Mouse (Mus musculus) heart, postnatal 25 days (tissue): ENCODE results near the gene Acp5. TPM values are rescaled to one million over a fixed set of nuclear protein-coding genes. Genes with fewer than 3 reads are reported as not detected.

Experiments
- DNase-seq: peaks from one replicate; pipeline ENCODE4 v3.0.0; 2022; ENCODE audit warnings: low spot score
- intact Hi-C: fragments of 180-260 bp; cut with DNase I; formaldehyde crosslinking; loops from one replicate; pipeline ENCODE4 v1.15.1; 2025
- total RNA-seq, 2 experiments: library from RNA; stranded (reverse); gene quantifications; 2 replicates each; pipeline ENCODE4 v1.2.3; 2021

Gene Acp5
- total RNA-seq, 2 experiments from 2014 or later: 1.6 to 3.5 TPM

DNA sequence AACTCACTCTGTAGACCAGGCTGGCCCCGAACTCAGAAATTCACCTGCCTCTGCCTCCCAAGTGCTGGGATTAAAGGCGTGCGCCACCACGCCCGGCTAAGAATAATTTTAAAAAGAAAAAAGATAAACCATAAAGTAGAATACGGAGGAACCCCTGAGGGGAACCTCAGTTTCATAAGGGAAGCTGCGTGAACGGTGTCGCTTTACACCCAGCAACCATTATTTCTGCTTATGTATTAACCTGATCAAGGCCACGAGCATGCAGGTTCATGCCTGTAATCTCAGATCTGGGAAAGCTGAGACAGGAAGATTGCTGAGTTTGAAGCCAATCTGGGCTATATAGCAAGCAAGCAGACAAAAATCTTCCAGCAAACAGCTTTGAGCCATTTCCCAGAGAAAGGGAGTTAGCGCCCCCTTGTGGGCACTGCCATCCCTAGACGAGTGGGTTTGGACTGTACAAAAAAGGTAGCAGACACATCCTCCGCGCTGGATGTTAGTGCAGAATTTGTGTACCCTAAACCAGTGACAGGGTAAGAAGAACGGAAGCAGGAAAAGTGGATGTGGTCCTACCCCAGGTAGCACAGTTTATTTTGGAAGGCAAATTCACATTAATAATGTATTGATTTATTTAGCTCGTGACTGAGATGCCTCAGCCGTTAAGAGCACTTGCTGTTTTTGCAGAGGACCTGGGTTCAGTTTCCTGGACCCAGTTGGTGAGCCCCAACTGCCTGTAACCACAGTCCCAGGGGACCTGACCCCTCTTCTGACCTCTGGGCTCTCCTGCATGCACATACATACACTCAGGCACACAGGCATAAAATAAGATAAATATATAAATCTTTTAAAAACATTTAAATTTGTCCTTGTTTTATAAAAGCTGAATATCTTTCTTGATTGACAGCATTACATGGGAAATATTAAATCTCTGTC, 7.9 kb upstream of the Acp5 start:
- no peak for DNase-seq
- intact Hi-C loops: loop anchor here (1.0 to 5.0 kb wide), 3 partner anchors 47 to 166 kb away; no protein-coding TSS in a partner anchor

DNA sequence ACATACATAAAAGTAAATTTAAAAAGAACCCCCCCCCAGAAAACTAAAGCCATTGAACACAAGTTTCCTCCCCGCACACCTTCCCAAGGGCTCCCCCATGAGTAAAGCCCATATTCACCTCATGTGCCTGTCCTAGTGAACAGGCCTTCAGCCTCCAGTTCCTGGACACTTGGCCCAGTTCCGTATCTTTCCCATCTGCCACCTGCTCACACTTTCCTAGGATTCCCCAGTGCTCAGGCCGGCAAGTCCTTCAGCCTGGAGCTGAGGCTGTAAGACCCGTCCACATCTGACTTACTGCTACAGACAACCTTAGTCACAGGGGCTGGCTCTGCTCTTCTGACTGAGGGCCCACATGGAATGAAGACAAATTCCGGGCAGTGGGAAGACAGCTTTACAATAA, 4.2 kb upstream of the Acp5 start:
- no peak for DNase-seq
- intact Hi-C loops: loop anchor here (5.0 kb wide), 1 partner anchor 162 kb away; no protein-coding TSS in a partner anchor

DNA sequence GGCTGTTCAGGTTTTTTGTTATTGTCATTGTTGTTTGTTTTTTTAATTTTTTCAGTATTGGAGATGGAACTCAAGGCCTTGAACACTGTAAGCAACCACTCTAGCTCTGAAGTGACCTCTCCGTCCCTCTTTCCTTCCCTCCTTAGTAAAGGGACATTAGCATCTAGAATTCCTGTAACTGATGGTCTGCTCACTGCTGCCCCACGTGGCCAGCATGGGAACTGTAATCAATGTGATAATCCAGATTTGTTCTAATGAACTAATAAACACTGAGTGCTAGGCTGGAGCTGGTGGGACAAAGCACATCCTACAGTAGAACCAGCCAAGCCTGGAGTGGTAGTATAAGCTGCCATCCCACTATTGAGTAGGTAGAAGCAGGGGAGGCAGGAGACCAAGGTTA, 3.0 kb upstream of the Acp5 start:
- intact Hi-C loops: no loop called here
- DNase-seq: no peak

DNA sequence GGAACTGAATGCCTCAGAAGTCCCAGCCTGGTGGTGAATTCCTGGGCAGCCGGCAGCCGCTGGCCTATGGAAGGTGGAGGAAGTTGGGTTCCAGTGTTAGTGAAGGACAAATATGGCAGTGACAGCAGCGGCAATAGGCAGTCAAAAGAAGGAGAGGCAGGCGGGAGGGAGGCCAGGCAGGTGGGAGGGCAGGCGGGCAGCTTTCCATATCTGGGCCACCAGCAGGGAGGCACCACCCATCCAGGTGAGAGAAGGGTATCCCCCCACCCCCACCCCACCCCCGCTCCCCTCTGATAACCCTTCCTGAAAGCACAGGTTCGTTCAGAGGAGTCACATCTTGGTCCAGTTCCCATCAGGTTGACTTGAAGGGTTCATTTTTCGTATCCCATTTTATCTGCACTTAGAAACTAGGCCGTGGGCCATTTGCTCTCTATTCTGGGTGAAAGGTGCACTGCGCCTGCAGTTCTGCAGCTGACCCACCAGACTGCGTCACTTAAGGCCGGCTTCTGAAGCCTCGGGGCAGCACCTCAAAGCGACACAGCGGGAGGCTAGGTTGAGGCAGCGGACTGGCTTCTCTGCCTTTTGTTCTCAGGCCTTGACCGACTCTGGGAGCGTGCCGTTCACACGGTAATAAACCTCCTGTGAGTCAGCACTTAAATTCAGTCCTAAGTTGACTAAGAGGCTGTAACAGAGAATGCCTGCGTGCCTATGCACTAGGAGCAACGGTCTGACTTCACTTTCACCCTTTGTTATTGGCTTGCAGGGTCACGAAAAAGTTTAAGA, 1.4 kb upstream of the Acp5 start:
- no peak for DNase-seq
- intact Hi-C loops: no loop called here

DNA sequence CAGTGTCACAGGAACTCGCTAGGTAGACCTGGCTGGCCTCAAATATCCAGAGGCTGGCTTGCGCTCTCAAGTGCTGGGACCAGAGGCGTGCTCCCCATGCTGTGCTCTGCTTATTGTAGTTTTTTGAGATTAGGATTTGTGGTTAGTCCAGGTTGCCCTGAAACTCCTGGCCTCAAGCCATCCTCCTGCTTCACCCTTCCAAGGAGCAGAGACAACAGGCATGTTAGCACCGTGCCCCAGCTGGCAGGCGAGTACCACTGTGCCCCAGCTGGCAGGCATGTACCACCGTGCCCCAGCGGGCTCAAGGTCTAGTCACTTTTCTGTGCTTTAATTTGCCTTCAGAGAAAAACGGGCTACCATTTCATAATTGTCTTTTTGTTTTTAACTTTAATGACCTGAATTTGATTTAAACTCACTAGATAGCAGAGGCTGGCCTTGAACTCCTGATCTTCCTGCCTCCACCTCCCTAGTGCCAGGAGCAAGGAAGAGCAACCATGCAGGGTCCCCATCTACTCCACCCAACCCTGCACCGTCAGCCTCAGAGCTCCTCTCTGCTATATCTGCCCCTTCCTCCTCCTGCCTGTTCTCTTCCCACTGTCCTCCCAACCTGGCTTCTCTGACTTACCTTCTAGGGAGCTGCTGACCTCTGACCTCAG, 395 bp downstream of the Acp5 start:
- intact Hi-C loops: no loop called here
- no peak for DNase-seq

DNA sequence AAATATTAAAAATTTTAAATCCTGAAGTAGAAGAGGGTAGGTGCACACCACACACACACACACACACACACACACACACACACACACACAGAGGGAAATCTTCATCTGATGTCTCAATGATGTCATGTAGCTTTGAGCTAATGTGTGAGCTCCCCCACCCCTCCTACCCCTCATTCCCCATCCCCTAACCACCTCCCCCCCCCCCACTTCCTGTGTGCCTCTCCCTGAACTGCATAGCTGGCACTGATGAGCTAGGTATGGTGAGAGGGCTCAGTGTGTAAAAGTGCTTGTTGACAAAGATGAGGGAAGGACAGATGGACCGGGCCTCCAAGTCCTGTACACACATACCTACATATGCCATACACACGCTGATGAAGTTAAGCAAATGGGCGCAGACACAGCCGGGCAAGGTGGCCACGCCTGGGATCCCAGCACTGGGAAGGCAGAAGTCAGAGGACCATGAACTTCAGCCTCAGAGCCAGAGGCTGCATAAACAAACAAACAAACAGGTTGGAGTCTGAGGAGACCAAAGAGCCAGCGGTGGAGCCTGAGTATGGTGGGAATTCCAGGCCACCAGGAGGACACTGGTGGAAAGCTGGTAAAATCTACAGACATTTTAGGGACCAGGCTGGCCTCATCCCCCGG, 1.1 kb downstream of the Acp5 start:
- no peak for DNase-seq
- intact Hi-C loops: no loop called here

DNA sequence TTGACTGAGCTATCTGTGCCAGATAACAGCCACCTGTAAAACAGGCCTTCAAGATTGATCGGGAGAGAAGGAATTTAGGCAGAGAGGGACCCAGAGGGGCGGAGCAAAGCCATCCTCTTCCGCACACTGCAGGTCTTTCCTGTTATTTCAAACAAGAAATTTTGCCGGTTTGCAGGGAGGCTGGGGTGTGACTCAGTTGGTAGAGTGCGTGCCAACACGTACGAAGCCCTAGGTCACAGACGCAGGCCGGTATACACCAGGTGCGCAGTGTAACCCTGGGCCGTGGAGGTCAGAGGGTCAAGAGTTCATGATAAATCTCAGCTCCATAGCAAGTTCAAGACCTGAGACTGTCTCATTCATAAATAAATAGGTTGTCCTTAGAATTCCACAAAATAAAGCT, 3.3 kb downstream of the Acp5 start:
- intact Hi-C loops: no loop called here
- DNase-seq: no peak

DNA sequence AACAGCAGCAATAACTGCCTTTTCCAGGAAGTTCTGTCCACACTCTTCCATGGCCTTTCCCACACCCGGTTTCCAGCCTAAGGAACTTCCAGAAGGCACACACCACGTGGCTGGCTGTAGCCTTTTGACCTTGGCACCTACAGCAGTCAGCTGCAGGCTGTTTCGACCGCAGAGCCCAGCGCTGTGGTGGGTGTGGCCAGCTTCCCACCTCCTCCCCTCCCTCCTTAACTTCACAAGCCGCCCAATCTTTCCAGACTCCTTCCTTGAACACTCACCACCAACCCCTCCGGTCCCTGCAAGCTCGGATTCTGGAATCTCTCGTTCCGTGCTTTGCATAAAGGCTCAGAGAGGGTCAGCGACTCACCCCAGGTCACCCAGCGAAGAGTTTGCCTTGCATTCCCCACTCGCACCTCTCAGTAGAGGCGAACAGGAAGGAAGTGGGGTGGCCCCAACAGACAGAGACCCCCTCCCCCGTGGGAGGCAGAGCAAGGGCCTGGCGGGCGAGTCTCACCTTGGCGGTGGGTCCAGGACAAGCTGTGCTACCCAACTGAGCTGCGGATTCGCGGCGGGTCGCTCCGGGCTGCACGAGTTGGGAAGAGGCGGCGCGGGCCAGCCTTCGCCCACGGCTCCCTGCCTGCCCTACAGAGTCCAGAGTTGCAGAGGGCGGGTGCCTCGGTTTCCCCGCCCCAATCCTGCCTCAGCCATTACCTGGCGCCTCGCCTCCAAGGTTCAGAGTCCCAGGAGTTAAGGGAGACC, 4.1 kb downstream of the Acp5 start:
- intact Hi-C loops: no loop called here
- no peak for DNase-seq

DNA sequence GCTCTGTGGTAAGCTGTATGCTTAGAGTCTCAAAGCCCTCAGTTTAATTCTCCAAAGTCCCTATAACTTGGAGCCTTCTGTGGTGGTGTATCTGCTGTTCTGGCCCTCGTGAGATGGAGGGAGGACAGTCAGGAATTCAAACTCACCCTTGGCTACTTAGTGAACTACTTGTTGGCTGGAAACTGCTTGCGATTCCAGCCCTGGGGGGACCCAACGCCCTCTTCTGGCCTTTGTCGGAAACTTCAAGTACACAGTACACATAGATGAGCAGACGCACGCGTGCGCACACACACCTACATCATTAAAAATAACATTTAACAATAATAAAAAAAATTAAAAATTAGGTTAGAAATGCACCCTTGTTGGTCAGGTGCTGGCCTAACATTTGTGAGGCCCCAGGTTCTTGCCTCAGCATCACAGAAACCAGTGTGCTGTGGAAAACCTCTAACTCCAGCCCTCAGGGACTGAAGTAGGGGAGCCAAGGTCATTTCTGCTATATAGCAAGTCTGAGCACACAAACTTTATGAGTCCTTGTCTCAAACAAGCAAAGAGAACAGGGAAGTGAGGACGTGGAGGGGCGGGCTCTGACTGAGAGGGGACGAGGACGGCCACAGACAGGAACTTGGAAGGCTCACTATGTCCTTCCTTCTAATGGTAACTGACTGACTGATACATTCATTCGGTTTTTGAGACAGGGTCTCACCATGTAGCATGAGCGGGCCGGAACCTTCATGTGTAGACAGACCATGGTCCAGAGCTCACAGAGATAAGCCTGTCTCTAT, 10.1 kb downstream of the Acp5 start:
- DNase-seq: no peak
- intact Hi-C loops: no loop called here

DNA sequence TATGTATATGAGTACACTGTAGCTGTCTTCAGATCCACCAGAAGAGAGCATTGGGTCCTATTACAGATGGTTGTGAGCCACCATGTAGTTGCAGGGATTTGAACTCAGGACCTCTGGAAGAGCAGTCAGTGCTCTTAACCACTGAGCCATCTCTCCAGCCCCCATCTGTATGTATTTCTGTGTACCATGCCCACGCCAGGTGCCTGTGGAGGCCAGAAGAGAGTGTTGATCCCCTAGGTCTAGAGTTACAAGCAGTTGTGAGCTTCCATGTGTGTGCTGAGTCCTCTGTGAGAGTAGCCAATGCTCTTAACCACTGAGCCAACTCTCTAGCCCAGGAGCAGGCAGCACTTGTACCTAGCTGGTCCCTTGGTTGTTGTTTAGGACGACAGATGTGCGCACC, 11.3 kb downstream of the Acp5 start:
- no peak for DNase-seq
- intact Hi-C loops: no loop called here

DNA sequence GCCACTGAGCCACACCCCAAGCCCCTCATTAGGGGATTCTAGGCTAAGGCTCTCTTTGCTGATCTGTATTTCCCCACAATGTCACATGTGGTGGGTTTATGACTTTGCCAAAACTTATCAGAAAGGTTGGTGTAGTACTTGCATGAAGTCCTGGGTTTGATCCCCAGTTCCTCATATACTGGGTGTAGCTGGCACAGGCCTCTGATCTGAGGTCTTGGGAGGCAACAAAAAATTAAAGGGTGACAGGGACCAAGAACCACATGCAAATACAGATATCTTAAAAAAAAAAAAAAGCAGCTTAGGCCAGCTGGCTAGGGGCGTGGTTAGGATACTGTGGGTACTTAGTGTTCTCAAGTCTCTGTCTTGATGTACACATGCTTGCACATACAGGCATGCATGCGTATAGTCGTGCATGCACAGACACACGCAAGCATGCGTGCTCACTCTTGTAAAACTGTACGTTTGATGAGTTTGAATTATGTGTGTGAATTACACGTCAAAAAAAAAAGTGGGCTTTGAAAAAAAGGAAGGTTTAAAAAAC, 12.4 kb downstream of the Acp5 start:
- intact Hi-C loops: no loop called here

DNA sequence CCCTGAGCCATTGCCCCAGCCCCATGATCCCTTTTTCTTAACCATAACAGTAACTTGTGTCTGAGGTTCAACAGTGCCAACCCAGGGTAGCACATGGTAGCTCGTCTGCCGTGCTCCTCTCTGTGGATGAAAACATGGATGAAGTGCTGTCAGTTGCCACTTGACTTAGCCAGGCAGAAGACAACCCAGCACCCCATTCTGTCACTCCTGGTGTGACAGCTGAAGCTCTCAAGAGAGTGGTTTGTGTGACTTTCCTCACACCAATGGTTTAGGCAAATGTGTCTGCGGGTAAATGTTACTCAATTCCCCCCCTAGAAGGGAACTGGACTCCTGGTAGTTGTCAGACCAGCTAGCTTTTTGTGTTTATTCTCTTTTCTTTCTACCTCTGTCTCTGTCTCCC, 13.5 kb downstream of the Acp5 start:
- DNase-seq: no peak
- intact Hi-C loops: no loop called here

More for the DNA sequence above, 12.4 kb downstream of the Acp5 start:
- DNase-seq: no peak

DNA sequence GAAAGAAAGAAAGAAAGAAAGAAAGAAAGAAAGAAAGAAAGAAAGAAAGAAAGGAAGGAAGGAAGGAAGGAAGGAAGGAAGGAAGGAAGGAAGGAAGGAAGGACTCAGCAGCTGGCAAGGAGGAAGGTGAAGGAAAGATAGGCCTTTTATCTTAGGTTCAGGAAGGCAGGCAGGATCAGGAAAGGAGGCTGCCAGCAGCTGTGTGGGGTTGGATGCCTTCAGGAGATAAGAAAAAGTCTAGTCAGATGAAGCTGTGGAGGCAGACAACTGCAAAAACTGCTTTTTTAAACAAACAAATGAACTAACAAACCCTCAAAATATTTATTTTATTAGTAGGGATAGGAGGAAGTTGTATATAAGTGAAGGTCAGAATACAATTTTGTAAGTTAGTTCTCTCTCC, 14.0 kb downstream of the Acp5 start:
- intact Hi-C loops: no loop called here
- DNase-seq: no peak

DNA sequence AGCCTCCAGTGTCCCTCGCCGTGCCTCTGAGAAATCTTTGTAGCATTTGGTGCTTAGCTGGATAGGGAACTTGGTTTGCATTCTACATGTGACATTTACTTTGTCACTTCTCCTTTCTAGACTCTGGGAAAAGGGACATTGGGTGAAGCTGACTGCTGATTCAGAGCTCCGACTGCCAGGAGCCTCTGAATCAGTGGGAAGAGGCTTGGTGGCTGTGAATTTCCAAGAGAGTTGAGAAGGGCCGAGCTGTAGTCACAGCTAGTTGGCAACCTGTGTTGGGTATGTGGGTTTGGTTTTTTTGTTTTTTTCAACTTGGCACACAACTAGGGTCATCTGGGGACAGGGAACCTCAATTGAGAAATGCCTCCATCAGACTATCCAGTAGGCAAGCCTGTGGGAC, 16.0 kb downstream of the Acp5 start:
- intact Hi-C loops: no loop called here
- DNase-seq: no peak

DNA sequence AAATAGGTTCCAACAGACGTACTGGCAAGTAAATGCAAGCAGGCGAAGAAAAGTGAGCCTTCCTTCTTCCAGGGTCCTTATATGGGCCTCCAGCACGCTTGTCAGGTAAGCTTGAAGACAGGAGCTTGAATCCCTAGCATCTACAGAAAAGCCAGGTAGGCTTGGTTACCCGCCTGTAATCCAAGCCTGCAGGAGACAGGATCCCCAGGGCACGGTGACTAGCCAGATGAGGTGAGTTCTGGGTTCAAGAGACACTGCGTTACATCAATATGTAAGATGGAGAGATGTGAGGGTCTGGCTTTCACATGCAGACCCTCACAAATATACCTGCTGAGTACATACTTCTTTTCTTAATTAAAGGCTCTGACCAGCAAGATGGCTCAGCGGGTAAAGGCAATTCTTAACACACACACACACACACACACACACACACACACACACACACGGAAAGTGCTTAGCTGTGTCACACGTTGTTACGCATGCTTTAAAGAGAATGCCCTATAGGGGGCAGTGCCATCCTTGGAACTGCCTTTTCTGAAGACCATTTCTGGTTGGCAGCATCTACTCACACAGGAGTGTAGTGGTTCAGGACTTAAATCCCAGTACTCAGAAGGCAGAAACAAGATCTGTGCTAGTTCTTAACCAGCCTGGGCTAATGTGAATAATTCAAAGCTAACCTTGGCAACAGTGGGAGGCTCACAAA, 17.6 kb downstream of the Acp5 start:
- intact Hi-C loops: no loop called here
- no peak for DNase-seq

DNA sequence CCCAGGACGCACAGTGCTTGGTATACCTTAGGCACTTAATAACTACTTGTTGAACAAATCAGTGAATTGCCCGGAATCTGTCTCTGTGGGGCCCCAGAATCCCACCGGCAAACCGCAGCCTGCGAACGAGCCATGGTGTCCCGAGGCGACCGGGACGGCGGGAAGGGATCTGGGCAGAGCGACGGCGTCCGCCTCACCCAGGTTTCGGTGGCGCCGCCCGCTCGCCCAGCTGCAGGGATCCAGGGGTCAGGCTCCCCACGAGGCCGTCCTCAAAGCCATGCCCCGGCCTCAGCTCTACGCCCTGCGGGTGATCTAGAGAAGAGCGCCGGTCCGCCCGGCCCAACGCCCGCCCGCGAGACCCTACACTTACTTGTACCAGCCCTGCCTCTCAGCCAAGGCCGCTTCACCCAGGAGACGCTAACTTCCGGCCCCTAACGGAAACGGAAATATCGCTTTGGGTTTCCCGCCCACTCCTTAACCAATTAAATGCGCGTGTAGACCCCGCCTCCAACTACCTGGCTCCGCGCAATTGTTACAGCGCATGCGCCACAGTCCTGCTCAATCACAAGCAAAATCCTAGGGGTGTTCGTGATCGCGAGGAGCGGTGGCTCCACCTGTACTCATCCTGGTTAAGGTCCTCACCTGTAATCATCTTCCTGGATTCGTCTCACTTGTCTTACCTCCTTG, 18.6 kb downstream of the Acp5 start, which contains the start of gene Elof1:
Gene Elof1 (minus strand): TSS at position 433 of the 687 bp plus-strand sequence.
- peak; percentile 85 for DNase-seq
- intact Hi-C loops: no loop called here

DNA sequence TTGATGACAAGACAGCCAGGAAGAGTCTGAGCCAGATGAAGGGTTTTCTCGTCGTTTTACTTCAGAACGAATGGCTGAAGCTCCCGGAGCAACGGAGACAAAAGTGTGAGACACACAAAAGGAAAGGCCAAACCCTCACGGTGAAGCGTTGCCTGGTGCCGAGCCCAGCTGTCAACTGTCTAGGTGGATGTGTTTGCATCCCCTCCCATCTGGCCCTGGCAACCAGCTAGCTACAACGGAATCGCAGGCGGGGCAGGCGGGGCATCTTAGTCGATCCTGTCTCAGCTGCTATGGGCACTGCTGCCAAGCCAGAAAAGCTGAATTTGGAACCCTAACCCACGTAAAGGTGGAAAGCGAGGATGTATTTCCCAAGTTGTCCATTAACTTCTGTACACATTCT, 19.4 kb downstream of the Acp5 start:
- DNase-seq: no peak
- intact Hi-C loops: no loop called here
